ENCODE assay signal across 8 mouse cellular contexts in the genomic region with DNA sequence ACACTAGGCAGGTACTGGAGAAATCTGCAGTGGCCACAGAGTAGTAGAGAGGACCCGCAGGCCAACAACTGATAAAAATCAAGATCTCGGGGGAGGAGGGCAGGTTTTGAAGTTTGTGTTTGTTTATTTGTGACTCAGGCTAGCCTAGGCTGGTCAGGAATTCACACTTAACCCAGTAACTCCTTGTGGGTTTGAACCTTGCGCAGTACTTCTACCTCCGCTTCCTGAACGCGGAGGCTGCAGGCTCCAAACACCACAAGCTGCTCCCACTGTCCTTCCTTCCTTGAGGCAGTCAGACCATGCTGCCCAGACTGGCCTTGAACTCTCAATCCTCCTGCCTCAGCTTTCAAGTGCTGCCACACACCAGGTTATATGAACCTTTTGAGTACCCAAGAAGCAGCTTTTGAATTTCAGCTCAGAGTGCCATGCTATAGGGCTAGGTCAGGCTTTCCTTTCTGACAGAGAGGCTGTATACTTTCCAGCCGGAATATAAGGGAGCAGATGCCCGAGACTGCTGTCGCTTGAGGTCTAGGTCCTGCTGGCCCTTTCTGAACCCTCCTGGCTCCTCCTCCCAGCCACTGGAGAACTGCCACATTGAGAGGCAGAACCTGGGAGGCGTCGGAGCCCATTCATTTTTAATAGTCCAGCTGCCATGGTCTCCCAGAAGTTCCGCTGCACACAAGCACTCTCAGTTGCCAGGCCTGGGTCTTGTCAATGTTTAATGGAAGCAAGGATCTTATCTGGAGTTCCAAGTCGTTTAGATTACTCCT. TPM values are rescaled to one million over a fixed set of nuclear protein-coding genes. Genes with fewer than 3 reads are reported as not detected.
A peak's percentile ranks its signal among the peaks of the same experiment; 100 is the strongest.
DNase-seq lines count a peak whose midpoint lies in the region; ATAC-seq and TF ChIP-seq lines count a peak whose summit lies in the region.

No protein-coding gene starts in this region.

- H3K9me3 ChIP-seq in G1E (replicated peaks) = no peaks in the 10 kb centered on the region
- no peaks in the 10 kb centered on the region for H3K9me3 ChIP-seq in intestine, postnatal 0 days (ENCODE audit: control insufficient read depth)

- DNase-seq in G1E (ENCODE audit: low spot score) = no peak
- DNase-seq in adrenal gland, postnatal 36 days = peak; percentile 58 to 74
- DNase-seq in heart, adult 11 months = peak; percentile 99
- peak; percentile 87 to 91 for DNase-seq in lung, adult 18-20 months
- DNase-seq in thymus, adult 18-20 months = no peak
- DNase-seq in left cerebral cortex, adult 11 months (ENCODE audit: low spot score) = no peak

- WGBS in intestine, postnatal 0 days = 40% methylated on average over 13 of the region's 13 CpGs
- 33% methylated on average over 13 of the region's 13 CpGs for WGBS in small intestine, adult 2 months

- no peak for ATAC-seq in G1E (ENCODE audit: extremely low read depth, insufficient number of reproducible peaks, low FRiP score, poor library complexity, severe bottlenecking)
- no peak for ATAC-seq in intestine, postnatal 0 days

- H3K4me2 ChIP-seq in intestine, postnatal 0 days (replicated peaks; ENCODE audit: low read depth) = peak overlapping the region; percentile 67

- H3K4me1 ChIP-seq in G1E (ENCODE audit: insufficient read depth, low read depth, low read length) = peaks cover 77% of the 10 kb centered on the region
- H3K4me1 ChIP-seq in intestine, postnatal 0 days (replicated peaks; ENCODE audit: control insufficient read depth, insufficient read depth, low read length) = peaks cover 42% of the 10 kb centered on the region
- peaks cover 55% of the 10 kb centered on the region for H3K4me1 ChIP-seq in small intestine, adult 2 months (ENCODE audit: control insufficient read depth, insufficient read depth, insufficient read length, low read length)

- peak overlapping the region; percentile 83 for H3K27ac ChIP-seq in intestine, postnatal 0 days (ENCODE audit: low read depth, low read length)
- peak overlapping the region; percentile 94 for H3K27ac ChIP-seq in small intestine, adult 2 months (ENCODE audit: insufficient read depth, low read depth, low read length)

- peak overlapping the region; percentile 69; the same call in 1 of the 2 replicates for H3K4me3 ChIP-seq in G1E (ENCODE audit: low read depth, low read length)
- H3K4me3 ChIP-seq in intestine, postnatal 0 days (ENCODE audit: low read depth, low read length) = no peak overlapping the region
- peak overlapping the region; percentile 55; the same call in 1 of the 2 replicates for H3K4me3 ChIP-seq in small intestine, adult 2 months (ENCODE audit: low read depth, low read length)

- no peaks in the 10 kb centered on the region for H3K36me3 ChIP-seq in G1E (replicated peaks)
- no peaks in the 10 kb centered on the region for H3K36me3 ChIP-seq in intestine, postnatal 0 days (ENCODE audit: control insufficient read depth, insufficient read depth)
- no peaks in the 10 kb centered on the region for H3K36me3 ChIP-seq in small intestine, adult 2 months (ENCODE audit: control insufficient read depth, insufficient read depth, low read length)

- H3K27me3 ChIP-seq in G1E (ENCODE audit: insufficient read depth, low read length) = peaks cover 36% of the 10 kb centered on the region
- H3K27me3 ChIP-seq in intestine, postnatal 0 days (replicated peaks; ENCODE audit: control insufficient read depth, insufficient read depth, low read length) = no peaks in the 10 kb centered on the region
- H3K27me3 ChIP-seq in small intestine, adult 2 months (ENCODE audit: control insufficient read depth, insufficient read depth, low read length) = no peaks in the 10 kb centered on the region

- 0 out of 2 replicates have a peak overlapping the region, but pooled peaks have one; percentile 59 for H3K9ac ChIP-seq in intestine, postnatal 0 days (ENCODE audit: low read depth, low read length)

- TF ChIP-seq POLR2A in small intestine, adult 2 months (IDR thresholded peaks at IDR 0.05; ENCODE audit: low read depth, low read length) = no peak

- no peak for TF ChIP-seq CTCF in G1E (IDR thresholded peaks at IDR 0.05; ENCODE audit: low read depth, low read length)
- TF ChIP-seq CTCF in intestine, postnatal 0 days (IDR thresholded peaks at IDR 0.05; ENCODE audit: low read depth) = no peak
- no peak for TF ChIP-seq CTCF in small intestine, adult 2 months (IDR thresholded peaks at IDR 0.05; ENCODE audit: extremely low read depth, insufficient read length, insufficient replicate concordance, low read depth, low read length)

RNA-seq across cellular contexts. Expression of gene Chit1, which starts 12.9 kb away (rescaled TPM):
- not detected in 2 replicates for total RNA-seq in G1E (2014; fragmentation: Nextera tagmentation)
- not detected in 2 replicates for total RNA-seq in G1E (2017)
- polyA plus RNA-seq in G1E (2012) = not detected in 2 replicates
- not detected for total RNA-seq in adrenal gland, postnatal 36 days (2021)
- polyA plus RNA-seq in intestine, postnatal 0 days (2015; fragmentation: Nextera tagmentation; extraction: Ambion mirVana) = 0.25 TPM in 1 of 2 replicates, not detected in the other
- polyA plus RNA-seq in small intestine, adult 2 months (2012; rRNA removed) = 1.6 TPM in 1 of 2 replicates, not detected in the other

RNA-seq across cellular contexts. Expression of gene Btg2, which starts 19.2 kb away (rescaled TPM):
- total RNA-seq in G1E (2014; fragmentation: Nextera tagmentation) (14.3 and 25.7 TPM in 2 replicates), G1E (2017) (12.3 and 13.5 TPM in 2 replicates)
- polyA plus RNA-seq in G1E (2012) = 2.3 and 4.6 TPM in 2 replicates
- total RNA-seq in adrenal gland, postnatal 36 days (2021) = 10 to 100 TPM; 38.7 to 39.1 TPM
- polyA plus RNA-seq in intestine, postnatal 0 days (2015; fragmentation: Nextera tagmentation; extraction: Ambion mirVana) = 30.0 and 32.6 TPM in 2 replicates
- 18.0 and 73.7 TPM in 2 replicates for polyA plus RNA-seq in small intestine, adult 2 months (2012; rRNA removed)

Comparison
In these comparisons a context has a peak if more than half of its experiments do, and no peak if none do; other contexts are left out.
1. DNase-seq: peak in adrenal gland, postnatal 36 days (2 of 2), heart, adult 11 months (single experiment) and lung, adult 18-20 months (2 of 2); none in G1E (single experiment), thymus, adult 18-20 months (0 of 2) and left cerebral cortex, adult 11 months (single experiment).